Mouse (Mus musculus) cerebellum, adult 2 months (tissue): Measurements from ENCODE around the gene Thap4. TPM values are rescaled to one million over a fixed set of nuclear protein-coding genes. Genes with fewer than 3 reads are reported as not detected.
A peak's percentile ranks its signal among the peaks of the same experiment; 100 is the strongest.

Source experiments
- DNase-seq, 2 experiments: peaks; one replicate each; pipeline ENCODE4 v3.0.0; 2021
- H3K27ac ChIP-seq: fragments of 200-500 bp; 2 replicates; pipeline ENCODE4 v1.5.1; 2012; ENCODE audit warnings: low read length, control low read depth, inconsistent platforms; ENCODE audit not compliant: insufficient read depth
- H3K27me3 ChIP-seq: fragments of 200-500 bp; 2 replicates; pipeline ENCODE4 v1.6.1; 2012; ENCODE audit warnings: inconsistent platforms, mild to moderate bottlenecking, low read length, moderate library complexity; ENCODE audit not compliant: control insufficient read depth, insufficient read depth
- H3K4me1 ChIP-seq: fragments of 200-500 bp; 2 replicates; pipeline ENCODE4 v1.6.1; 2011; ENCODE audit warnings: low read length; ENCODE audit not compliant: control insufficient read depth, insufficient read depth
- H3K4me3 ChIP-seq: fragments of 200-500 bp; replicated peaks from 2 replicates; pipeline ENCODE3; 2011; ENCODE audit warnings: mild to moderate bottlenecking, low read depth, low read length, control low read depth; ENCODE audit not compliant: insufficient read depth
- CTCF ChIP-seq: fragments of 200-500 bp; IDR thresholded peaks from 2 replicates; pipeline ENCODE4 v1.5.1; 2011; ENCODE audit warnings: low read depth, mild to moderate bottlenecking, control low read depth, low read length, moderate library complexity, borderline replicate concordance; ENCODE audit not compliant: insufficient read depth
- POLR2A ChIP-seq: fragments of 200-500 bp; IDR thresholded peaks from 2 replicates; pipeline ENCODE4 v1.6.1; 2011; ENCODE audit warnings: low read length, control low read depth, borderline replicate concordance; ENCODE audit not compliant: insufficient read depth
- WGBS: fragments of 180-500 bp; shearing (Covaris S2); methylation state at CpG from one replicate; pipeline ENCODE4 v1.1.7; 2018; 5-methylcytosine and 5-hydroxymethylcytosine counted together
- polyA plus RNA-seq: library from polyadenylated mRNA; depleted of rRNA; stranded (reverse); fragments of >200 nt; gene quantifications from 2 replicates; pipeline ENCODE4 v1.2.3, GENCODE M21; 2012

The Thap4 gene
- polyA plus RNA-seq, 1 experiment: 41.7 TPM

DNA sequence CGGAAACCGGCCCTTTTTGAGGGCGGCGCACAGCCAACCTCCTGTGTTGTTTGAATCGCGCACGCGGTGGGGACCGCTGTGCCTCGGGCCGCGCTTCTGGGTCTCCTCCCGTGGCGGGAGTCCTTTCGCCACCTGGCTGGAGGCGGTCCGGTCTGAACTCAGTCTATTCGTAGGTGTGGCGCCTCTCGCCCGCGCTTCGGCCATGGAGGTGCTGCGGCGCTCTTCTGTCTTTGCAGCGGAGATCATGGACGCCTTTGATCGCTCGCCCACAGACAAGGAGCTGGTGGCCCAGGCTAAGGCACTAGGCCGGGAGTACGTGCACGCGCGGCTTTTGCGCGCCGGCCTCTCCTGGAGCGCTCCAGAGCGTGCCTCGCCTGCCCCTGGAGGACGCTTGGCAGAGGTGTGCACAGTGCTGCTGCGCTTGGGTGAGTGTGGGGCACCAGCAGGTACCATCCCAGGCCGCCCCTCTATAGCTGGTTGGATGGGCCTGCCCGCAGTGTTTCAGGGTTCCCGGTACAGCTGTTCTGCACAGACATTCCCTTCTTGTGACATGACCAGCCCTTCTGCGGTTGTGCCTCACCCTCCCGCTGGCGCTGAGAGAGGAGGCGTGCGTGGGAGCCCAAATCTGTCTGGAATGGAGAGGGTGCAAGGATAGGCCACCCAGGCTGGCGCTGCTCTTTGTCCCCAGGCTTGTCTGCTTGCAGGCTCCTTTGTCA lies 68.3 kb downstream of the Thap4 start:
- Histone ChIP-seq H3K27me3 (no peaks in the 10 kb centered on the region), H3K4me3 (peak overlapping the region; percentile 53), H3K4me1 (no peaks in the 10 kb centered on the region), H3K27ac (no peak overlapping the region)
- TF ChIP-seq CTCF (0 out of 2 replicates have a peak, but pooled peaks have one; percentile 8), POLR2A (no peak)
- DNase-seq: peak; percentile 48 to 54
- 4% methylated on average over 51 of the region's 51 CpGs for WGBS

DNA sequence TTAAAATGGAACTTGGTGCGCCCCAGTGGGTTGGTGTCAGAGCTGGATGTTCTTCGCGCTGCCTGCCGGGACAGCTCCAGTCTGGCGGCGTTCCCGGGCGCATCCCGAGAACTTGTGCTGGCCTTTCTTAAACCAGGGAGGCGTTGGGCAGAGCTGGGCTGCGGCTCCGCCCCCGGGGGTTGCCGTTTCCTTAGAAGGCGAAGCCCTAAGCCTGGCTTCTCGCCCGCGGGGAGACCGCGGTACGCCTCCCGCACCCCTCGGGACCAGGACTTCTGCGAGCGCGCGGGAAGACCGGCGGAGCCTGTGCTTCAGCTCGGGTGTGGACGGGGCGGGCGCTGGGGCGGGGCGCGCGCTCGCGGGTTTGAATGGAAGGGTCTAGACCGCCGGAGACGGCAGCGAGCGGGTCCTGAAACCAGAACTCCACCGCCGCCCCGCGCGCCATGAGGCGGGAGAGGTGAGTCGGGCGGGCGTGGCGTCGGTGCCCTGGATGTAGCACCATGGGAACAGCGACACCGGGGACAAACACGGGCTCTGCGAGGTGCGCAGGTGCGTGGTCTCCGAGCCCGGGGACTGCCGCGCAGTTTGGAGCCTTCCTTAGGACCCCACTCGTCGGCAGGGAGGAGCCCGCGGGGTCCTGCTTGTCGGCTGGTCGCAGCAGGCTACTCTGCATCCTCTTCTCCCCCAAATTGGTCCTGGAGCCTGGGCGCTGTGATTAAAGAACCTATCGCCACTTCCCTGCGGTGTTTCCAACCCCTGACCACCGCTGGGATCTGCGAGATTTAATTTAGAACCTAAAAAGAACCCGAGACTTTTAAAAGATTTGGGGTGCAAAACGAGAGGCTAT lies 69.0 kb downstream of the Thap4 start, which contains the start of gene Bok:
Gene Bok, plus strand, starts transcription at position 260 of the 844 bp plus-strand sequence.
- 1% methylated on average over 78 of the region's 78 CpGs for WGBS
- DNase-seq: peak; percentile 48 to 58
- Histone ChIP-seq H3K27me3 (no peaks in the 10 kb centered on the region), H3K4me3 (peak within 1 kb of the TSS; percentile 53), H3K27ac (no peak within 1 kb of the TSS), H3K4me1 (no peaks in the 10 kb centered on the region)
- TF ChIP-seq CTCF (no peak), POLR2A (no peak)

DNA sequence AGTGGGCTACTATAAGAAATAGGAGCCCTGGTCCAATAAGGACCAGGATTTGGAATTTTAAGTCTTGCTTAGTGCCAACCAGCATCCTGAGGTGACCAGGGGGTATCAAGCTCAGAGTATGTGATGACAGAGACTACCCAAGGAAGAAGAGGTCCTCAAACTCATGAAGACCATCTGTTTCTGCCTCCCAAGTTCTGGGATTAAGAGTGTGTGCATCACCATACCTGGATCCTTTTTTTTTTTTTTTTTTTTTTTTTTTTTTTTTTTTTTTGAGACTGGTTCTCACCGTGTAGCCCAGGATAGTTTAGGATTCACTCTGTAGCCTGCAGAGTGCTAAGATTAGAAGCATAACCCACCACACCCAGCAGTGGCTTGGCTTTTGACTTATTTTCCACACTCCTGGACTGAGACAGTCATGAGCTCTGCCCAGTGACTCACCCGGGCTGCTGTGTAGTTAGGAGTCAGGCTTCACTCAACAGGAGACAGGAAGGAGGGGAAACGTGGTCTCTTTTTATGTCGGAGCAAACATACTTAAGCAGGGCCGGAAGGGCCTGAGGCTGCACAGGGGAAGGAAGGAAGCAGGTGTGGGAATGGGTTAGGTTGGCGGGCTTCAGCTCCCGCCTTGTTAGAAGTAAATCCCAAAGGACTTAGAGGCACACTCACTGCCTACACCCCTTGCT lies 74.6 kb downstream of the Thap4 start:
- no peak overlapping the region for H3K27ac ChIP-seq
- WGBS: 81% methylated on average over 7 of the region's 7 CpGs
- no peak overlapping the region for H3K4me3 ChIP-seq
- no peaks in the 10 kb centered on the region for H3K27me3 ChIP-seq
- H3K4me1 ChIP-seq: no peaks in the 10 kb centered on the region
- no peak for TF ChIP-seq POLR2A
- no peak for TF ChIP-seq CTCF
- DNase-seq: no peak

DNA sequence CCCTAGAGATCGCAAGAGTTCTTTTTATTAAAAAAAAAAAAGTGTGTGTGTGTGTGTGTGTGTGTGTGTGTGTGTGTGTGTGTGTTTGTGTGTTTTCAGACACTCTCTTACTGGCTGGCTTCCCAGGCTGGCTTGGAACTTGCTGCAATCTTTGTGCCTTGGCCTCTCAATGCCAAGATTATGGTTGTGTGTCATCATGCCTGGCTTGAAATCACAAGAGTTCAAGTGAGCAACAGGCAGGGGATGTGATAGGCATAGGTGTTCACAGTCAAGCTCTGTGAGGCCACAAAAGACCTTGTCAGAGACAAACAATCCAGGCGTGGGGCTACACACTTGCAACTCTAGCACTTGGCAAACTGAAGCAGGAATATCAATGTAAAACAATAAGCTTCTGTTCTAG lies 76.3 kb downstream of the Thap4 start:
- Histone ChIP-seq H3K4me1 (no peaks in the 10 kb centered on the region), H3K4me3 (no peak overlapping the region), H3K27ac (no peak overlapping the region), H3K27me3 (no peaks in the 10 kb centered on the region)
- WGBS: 54% methylated on average over 2 of the region's 2 CpGs
- TF ChIP-seq POLR2A: no peak
- TF ChIP-seq CTCF: no peak
- no peak for DNase-seq

DNA sequence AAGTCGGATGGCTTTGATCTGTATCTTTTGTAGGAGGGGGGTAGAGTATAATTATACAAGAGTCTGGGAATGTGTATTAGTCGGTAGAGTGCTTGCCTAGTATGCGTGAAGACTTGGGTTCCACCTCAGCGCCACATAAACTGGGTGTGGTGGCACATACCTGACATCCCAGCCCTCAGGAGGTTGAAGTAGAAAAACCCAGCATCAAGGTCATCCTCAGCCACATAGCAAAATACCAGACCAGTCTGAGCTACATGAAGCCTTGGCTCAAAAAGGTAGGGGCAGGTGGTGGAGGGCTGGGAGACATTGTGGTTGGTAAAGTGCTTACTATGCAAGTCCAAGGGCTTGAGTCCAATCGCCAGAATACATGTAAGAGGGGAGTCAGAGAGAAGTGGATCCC lies 82.0 kb downstream of the Thap4 start:
- TF ChIP-seq CTCF (no peak), POLR2A (no peak)
- no peaks in the 10 kb centered on the region for H3K27me3 ChIP-seq
- WGBS: 88% methylated on average over 5 of the region's 5 CpGs
- H3K27ac ChIP-seq: no peak overlapping the region
- H3K4me1 ChIP-seq: no peaks in the 10 kb centered on the region
- no peak for DNase-seq
- H3K4me3 ChIP-seq: no peak overlapping the region

DNA sequence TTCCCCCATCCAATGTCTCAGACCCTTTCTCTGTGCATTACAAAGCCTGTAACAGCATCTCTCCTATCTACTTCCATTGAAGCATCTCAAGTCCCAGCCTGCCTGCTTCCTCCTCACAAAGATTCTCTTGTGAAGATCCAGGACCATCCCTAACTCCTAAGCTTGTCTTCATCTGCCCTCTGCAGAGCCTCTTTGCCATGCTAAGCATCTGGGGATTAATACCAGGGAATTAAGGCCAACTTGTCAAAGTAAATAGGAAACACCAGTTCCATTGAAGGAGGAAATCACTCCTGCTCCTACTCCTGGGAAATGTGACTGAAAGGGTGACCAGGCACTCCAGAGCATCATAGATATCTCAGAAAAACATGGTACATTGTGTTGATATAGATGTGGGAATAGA lies 84.7 kb downstream of the Thap4 start:
- DNase-seq: no peak
- TF ChIP-seq POLR2A: no peak
- no peak for TF ChIP-seq CTCF
- Histone ChIP-seq H3K4me3 (no peak overlapping the region), H3K27me3 (no peaks in the 10 kb centered on the region), H3K27ac (no peak overlapping the region), H3K4me1 (no peaks in the 10 kb centered on the region)

DNA sequence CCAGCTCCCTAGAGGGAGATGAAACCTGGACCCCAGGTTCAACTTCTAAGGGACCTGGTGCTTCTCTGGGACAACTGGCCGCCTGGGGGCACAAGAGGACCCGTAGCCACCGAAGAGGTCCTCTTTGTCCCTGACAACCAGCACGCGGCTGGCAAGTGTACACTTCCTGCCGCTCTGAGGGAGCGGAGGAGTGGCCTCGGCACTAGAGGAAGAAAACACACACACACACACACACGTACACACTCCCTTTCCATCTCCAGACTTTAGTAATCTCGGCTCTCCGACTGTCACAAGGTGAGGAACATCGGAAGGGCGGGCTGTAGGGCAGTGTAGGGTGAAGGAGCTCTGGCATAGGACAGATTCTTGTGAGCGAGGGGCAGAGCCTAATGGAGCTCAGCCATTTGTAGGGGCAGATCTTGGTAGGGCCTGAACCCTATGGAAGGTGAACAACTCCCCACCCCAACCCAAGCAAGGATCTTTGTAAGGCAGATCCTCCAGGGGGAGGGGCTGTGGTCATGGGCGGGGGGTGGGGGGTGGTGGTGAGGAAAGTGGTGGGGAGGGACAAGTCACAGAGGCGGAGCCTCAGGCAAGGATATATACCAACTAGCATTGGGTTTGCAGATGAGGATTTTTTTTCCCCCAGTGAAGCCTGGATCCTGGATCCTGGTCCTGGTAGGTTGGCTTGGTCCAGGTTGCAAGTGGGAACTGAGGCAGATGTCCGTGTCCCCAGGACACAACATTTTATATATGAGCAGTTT lies 85.7 kb downstream of the Thap4 start:
- peak; percentile 63 to 66 for DNase-seq
- no peak for TF ChIP-seq POLR2A
- peak; percentile 56 for TF ChIP-seq CTCF
- WGBS: 9% methylated on average over 17 of the region's 17 CpGs
- H3K4me3 ChIP-seq: peak overlapping the region; percentile 68
- no peaks in the 10 kb centered on the region for H3K4me1 ChIP-seq
- H3K27ac ChIP-seq: no peak overlapping the region
- H3K27me3 ChIP-seq: no peaks in the 10 kb centered on the region
